Mouse (Mus musculus) spleen, postnatal 10 days (tissue): Measurements from ENCODE around the gene Acap1.

Experiments used
- DNase-seq, 2 experiments: peaks; one replicate each; pipeline ENCODE4 v3.0.0; 2021 to 2022; ENCODE audit warnings: low spot score in 2 of 2

Acap1 gene

DNA sequence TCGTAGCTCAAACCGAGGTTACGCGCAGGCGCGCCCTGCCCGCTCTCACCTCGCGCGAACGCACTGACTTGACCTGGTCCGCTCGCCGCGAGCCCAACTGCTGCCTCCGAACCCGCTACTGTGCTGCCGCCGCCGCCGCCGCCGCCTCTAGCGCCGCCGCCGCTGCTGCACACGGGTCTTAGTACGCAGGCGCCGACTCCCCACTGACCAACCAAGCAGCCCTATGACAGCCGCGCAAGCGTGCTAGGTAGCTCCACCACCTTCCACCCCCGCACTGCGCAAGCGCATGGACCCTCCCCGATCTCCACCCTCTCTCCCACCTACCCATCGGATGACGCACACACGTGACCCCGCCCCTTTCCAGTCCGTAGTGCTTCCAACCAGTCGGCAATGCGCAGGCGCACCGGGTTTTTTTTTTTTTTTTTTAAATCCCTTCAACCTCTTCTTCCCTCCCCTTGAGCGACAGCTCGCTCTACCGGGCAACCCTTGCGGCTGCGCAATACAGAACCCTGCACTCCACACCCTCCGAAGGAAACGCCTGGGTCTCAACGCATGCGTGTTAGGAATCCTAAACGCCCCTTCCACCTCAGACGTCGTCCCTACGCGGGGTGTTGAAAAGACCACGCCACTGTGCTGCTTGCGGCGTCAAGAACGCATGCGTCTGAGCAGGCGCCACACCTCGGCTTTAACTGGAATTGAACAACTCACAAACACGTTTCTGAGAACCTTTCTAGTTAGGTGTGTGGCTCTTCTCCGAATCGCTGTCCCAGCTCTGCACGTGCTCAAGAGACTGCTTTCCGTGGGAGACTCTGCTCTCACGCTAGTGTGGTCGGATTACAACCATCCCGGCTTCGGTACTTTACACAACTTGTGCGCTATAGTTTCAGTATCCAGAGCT is 26.0 kb upstream of the Acap1 start, which contains the start of gene Eif5a:
Gene Eif5a, minus strand, starts transcription at position 845 of the 898 bp plus-strand sequence.
- DNase-seq, result peak; percentile 100

DNA sequence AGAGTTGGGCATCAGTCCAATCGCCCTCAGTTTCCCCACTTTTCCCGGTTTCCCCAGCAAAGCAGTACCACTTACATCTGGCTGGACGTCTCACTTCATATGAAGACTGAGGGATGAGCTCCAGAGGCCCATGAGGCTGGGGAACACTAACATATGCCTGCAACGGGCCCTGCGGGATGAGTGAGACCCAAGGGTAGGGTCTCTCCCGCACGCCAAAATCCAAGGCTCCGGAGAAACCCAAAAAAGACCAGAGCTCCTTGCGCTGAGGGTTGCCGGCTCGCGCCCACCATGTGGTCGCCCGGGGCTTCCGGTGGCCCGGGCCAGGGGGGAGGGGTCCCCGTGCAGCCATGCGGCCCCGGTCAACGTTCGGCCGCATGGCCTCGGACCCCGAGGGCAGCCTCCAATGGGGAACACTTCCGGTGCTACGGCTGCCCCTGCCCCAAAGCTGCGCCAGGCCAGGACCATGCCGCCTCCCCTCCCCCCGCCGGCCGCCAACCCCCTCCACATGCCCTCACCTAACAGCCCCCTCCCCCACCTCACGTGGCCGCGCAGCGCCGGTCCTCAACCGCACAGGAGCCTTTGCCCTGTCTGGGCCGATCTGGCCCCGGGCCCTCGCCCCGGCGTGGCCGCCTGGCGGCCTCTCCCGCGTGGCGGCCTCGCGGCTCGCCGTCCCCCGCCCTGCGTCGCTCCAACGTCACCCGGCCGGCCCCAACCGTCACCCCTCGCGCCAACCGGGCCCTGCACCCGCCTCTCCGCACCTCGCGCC is 25.1 kb upstream of the Acap1 start:
- peak in 1 of 2 experiments; percentile 66 for DNase-seq

DNA sequence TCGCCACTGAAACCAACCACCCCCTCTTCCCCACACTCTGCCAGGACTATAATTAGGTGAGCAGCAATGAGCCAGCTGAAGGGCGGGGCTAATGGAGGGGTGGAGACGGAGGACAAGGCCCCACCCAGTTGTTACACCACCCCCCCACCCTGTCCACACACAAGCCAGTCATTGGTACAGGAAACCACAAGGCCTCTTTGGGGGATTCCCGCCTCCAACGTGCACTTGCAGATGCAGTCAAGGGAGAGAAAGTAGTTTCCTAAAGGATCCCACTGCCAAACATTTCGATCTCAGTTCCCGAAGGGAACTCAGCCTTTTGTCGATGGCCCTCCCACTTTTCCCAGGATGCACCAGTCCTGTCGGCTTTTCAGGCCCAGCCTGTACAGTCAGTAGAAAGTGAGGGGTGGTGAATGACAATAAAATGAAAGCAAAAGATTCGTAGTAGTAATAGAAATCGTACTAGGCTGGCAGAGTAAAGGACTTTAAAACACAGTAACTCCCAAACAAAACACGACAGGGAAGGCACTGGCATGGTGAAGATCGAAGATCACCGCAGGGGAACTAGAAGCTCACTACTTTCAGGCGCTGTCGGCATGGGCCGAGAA is 24.4 kb upstream of the Acap1 start:
- DNase-seq, result peak; percentile 88 to 94

DNA sequence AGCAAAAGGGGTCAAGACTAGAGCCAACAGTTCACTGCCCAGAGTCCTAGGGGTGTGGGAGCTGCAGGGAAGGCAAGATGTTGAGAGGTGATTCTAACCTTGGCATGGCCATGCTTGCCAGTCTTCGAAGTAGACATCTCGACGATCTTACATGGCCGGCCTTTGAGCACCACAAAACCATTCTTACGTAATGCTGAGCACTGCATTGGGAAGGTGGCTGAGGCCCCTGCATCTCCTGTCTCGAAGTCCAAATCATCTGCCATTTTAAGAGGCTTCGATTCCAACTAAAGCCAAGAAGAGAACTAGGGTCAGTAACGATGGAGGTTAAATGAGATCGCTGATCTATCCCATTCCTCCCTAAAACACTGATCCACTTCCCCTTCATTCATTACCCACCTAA is 23.7 kb upstream of the Acap1 start:
- DNase-seq, result peak in 1 of 2 experiments; percentile 31

GRCm38 (mm10) chr11:69918118-69918517 is 22.8 kb upstream of the Acap1 start:
- no peak for DNase-seq

- peak in 1 of 2 experiments; percentile 23 for DNase-seq
These were observed 22.1 kb upstream of the Acap1 start for GRCm38 (mm10) chr11:69917379-69917948.

GRCm38 (mm10) chr11:69916652-69917378 is 21.5 kb upstream of the Acap1 start:
- peak in 1 of 2 experiments; percentile 40 for DNase-seq

DNA sequence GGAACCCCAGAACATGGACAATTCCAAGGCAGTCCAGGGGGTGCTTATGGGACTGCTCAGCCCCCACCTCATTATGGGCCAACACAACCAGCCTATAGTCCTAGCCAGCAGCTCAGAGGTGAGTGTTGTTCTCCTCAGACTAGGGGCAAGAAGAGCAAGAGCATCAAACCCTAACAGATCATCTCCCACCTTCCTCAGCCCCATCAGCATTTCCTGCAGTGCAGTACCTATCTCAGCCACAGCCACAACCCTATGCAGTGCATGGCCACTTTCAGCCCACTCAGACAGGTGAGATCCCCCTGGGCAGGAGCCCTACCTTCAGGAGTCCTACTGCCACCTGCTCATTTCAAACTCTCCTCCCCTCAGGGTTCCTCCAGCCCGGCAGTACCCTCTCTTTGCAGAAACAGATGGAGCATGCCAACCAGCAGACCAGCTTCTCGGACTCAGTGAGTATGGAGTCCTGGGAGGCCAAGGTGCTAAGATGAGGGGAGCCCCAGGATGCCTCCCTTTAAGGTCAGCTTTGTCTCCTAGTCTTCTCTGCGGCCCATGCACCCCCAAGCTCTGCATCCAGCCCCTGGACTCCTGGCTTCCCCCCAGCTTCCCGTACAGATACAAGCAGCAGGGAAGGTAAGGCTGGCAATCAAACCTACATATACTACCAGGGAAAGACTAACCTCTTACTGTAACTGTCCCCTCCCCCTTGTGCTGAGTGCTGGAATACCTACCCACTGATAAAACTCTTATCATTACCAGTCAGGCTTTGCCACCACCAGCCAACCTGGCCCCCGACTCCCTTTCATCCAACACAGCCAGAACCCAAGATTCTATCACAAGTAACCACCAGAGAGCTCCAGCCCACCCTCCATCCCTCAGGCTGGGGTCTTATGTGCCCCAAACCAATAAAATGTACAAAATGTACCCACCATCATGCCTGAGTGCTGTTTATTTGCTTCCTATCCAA is 20.6 kb upstream of the Acap1 start:
- DNase-seq, result peak; percentile 59 to 62

DNA sequence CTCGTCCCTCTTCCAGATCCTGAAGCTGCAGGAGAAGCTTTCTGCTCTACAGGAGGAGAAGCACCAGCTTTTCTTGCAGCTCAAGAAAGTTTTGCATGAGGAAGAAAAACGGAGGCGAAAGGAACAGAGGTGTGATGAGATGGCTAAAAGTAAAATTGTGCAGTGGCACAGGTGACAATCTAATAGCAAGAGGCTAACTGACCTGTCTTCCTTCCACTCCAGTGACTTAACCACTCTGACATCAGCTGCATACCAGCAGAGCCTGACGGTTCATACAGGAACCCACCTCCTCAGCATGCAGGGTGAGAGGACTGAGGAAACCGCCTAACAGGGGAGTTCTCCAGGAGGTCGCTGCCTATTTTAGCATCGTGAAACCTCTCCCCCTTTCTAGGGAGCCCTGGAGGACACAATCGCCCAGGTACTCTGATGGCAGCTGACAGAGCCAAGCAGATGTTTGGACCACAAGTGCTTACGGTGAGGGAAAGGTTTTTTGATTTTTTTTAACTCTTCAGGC is 19.6 kb upstream of the Acap1 start:
- DNase-seq, result peak in 1 of 2 experiments; percentile 35

DNA sequence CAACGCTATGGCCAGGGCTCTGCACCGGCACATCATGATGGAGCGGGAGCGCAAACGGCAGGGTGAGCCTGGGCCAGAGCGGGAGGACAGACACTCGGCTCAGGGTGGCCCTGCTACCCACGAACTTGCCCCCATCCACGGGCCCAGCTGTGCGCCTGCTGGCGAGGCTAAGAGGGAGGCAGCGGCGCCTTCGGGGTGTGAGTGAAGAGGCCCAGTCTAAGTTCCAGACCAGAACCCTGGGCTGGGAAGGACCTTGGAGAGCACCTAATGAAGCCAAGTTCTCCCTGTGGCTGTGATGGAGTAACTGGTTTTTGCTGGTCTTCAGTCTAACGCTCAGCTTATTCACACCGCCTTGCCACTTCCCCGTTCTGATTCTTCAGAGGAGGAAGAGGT is 19.0 kb upstream of the Acap1 start:
- peak in 1 of 2 experiments; percentile 66 for DNase-seq

DNA sequence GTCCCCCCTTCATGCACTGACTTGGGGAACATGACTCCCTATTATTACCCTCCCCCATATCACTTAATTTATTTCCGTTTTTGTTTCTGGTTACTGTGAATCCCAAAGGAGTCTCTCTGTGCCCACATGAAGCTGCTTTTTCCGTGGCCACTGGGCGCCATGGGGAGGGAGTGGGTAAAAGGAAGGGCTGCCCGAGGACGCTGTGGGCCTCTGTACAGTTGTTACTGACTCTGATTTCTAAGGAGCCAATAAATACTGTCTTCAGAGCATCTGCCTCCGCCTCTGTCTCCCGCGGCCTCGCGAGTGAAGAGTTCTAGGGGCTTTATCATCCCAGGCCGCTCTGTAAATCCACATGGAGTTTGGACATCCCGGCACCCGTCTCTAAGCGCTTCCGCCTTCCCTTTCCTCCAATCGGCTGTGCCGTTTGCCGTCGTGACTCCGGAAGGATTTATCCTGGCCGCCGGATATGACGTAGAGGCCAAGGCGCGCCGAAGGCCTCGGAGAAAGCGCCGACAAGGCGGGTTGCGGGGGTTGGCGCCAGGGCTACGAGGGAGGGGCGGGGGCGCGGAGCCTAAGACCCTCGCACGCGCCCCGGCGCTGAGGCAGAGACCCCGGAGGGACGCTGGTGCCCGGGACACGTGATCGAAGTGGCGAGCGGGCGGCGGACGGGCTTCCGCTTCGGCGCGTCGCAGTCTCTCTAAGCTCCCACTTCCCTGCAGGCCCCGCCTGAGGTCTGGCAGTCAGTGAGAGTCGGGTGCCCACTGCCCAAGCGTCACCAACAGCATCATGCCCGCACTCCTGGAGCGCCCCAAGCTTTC is 18.4 kb upstream of the Acap1 start, which contains the start of gene Gps2:
Gene Gps2, plus strand, starts transcription at position 335 of the 818 bp plus-strand sequence.
- DNase-seq, result peak; percentile 88 to 93

- no peak for DNase-seq
These were observed 17.6 kb upstream of the Acap1 start for GRCm38 (mm10) chr11:69912716-69913530.

- no peak for DNase-seq
These were observed 16.4 kb upstream of the Acap1 start for GRCm38 (mm10) chr11:69911701-69912100.

- DNase-seq, result no peak
These were observed 15.6 kb upstream of the Acap1 start for GRCm38 (mm10) chr11:69910781-69911560.

DNA sequence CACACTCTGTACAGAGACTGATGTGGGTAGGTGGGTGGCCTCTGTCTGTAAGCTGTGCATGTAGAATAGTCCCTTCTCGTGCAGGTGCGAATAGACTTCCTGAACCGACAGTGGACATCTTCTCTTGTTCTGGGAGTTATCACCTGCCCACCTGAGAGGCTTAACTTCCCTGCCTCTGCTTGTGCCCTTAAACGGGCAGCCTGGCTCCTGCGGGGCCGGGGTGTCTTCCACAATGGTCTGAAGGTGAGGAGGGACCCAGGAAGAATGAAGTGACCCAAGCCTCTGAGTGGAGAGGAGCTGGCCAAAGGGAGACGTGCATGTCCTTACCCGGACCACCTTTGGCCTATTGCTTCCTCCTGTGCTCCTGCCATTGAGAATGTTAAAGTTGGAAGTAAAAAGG is 14.8 kb upstream of the Acap1 start:
- no peak for DNase-seq

GRCm38 (mm10) chr11:69909174-69909573 is 13.8 kb upstream of the Acap1 start:
- no peak for DNase-seq

DNA sequence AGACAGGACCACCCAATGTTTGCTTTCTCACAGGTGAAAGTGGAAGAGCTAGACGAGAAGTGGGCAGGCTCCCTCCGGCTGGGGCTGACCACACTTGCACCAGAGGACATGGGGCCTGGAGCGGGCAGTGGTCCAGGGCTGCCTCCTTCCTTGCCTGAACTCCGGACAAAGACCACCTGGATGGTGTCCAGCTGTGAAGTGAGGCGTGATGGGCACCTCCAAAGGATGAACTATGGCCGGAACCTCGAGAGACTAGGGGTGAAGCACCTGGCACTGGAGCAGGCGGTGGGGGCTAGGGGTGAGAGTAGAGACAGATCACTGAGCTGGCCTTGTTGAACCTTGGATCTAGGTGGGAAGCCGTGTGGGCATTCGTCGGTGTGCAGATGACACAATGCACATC is 13.3 kb upstream of the Acap1 start:
- DNase-seq, result no peak
